Mouse (Mus musculus) stomach, postnatal 0 days (tissue): ENCODE data around the gene Hyal5.

Experiments used
- CTCF ChIP-seq: IDR thresholded peaks from 2 replicates; pipeline ENCODE4 v1.5.1; 2016; ENCODE audit warnings: antibody characterized with exemption, low read depth, mild to moderate bottlenecking, moderate library complexity
- EP300 ChIP-seq: optimal IDR thresholded peaks from 2 replicates; pipeline ENCODE3; 2016; ENCODE audit warnings: antibody characterized with exemption

DNA sequence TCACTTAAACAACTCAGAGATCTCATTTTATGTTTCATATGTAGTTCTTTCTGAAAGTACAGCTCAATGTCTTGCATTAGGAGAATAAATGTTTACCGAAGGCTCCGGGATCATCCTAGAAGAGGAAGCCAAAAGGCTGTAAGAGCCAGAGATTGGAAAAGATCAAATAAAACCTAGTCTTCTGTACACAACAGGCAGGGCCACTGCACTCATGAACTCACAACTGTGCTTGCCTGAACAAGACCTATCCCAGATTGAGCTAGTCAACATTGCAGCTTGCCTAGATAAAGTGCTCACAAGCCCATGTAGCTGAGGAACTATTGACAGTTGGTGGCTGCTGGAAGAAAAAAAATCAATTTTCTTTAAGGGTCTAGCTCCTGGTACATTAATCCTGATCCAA is 55.8 kb downstream of the Hyal5 start:
- TF ChIP-seq EP300 (no peak), CTCF (no peak)
